Mouse (Mus musculus) B cell, adult 67 days (primary cell): ENCODE results near the gene Nck1. TPM values are rescaled to one million over a fixed set of nuclear protein-coding genes. Genes with fewer than 3 reads are reported as not detected.

Experiments
- total RNA-seq, 2 experiments: library from RNA; stranded (reverse); gene quantifications; 4 replicates each; pipeline ENCODE4 v1.2.4; 2023

Nck1 gene
- total RNA-seq: 10 to 100 TPM; 37.6 to 44.6 TPM

GRCm38 (mm10) chr9:100545715-100546593 lies at the start of gene Nck1:
Gene Nck1, minus strand, starts transcription at chr9:100546134.

GRCm38 (mm10) chr9:100570626-100571233 lies 24.8 kb upstream of the Nck1 start, which contains the start of gene Slc35g2:
Gene Slc35g2, minus strand, starts transcription at chr9:100571090.

GRCm38 (mm10) chr9:100486431-100486830 lies 59.5 kb downstream of the Nck1 start, which contains the start of gene Il20rb:
Gene Il20rb, minus strand, starts transcription at chr9:100486788.

Other genes with a start within 250 kb of the Nck1 start
- 1 to 10 TPM; 1.5 to 2.4 TPM for gene Il20rb, start 59.3 kb downstream of the Nck1 start, total RNA-seq
- not detected for gene Slc35g2, start 25.0 kb upstream of the Nck1 start, total RNA-seq
- 10 to 100 TPM; 86.6 to 90.1 TPM for gene Stag1, start 51.7 kb upstream of the Nck1 start, total RNA-seq